Mouse (Mus musculus): ENCODE measurements around the gene Evi2. TPM values are rescaled to one million over a fixed set of nuclear protein-coding genes. Genes with fewer than 3 reads are reported as not detected.

Gene Evi2
- total RNA-seq, 2 experiments from 2014 or later, result 0.10 to 0.23 TPM

Other genes starting within 250 kb of the Evi2 start
- gene Gm9964, start 233.7 kb downstream of the Evi2 start, total RNA-seq (2021), result not detected
- 10 to 100 TPM; 53.5 to 60.6 TPM for gene Nf1, start 190.9 kb downstream of the Evi2 start, total RNA-seq (2021)
- 1 to 10 TPM; 5.2 to 7.5 TPM for gene Omg, start 26.5 kb downstream of the Evi2 start, total RNA-seq (2021)
- gene Evi2b, start 6.8 kb downstream of the Evi2 start, total RNA-seq (2021), result 1 to 10 TPM in 1 of 2 experiments, under 1 TPM in 1; 0.99 to 2.3 TPM
- 1 to 10 TPM; 2.9 to 3.3 TPM for gene Evi2a, start within 50 bp of the Evi2 start, total RNA-seq (2021)
- 1 to 10 TPM; 2.0 to 4.3 TPM for gene Rab11fip4, start 60.6 kb upstream of the Evi2 start, total RNA-seq (2021)